Mouse (Mus musculus): ENCODE results near the gene Rec114. TPM values are rescaled to one million over a fixed set of nuclear protein-coding genes. Genes with fewer than 3 reads are reported as not detected.

Gene Rec114
- total and polyA plus RNA-seq, 3 experiments = 111 to 135 TPM; not detected in 1

DNA sequence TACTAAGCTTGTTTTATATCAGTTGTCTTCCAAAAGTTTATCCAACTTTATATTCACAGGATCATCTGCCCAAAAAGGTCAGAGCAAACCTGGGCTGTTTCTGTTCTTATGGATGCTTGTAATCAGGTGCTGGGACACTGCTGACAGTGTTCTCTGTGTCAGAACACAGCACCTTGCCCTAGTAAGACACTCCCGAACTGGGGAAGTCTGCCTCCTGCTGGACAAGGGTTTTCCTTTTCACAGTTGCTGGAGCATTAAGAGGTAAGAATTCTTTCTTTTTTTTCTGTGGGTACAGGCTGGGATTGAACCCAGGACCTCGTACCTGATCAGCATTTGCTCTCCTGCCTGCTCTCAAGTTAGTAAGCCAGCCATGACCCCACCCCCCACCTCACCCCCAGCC, 87.4 kb downstream of the Rec114 start:
- DNase-seq (ENCODE audit: low read depth, low spot score) = peak; percentile 57
- H3K27ac ChIP-seq (ENCODE audit: control insufficient read depth, low read depth, low read length) = no peak overlapping the region
- no peak overlapping the region for H3K9ac ChIP-seq (ENCODE audit: control insufficient read depth, low read depth, low read length, poor library complexity, severe bottlenecking)
- peaks cover 22 to 41% of the 10 kb centered on the region in 2 experiments for H3K36me3 ChIP-seq (ENCODE audit: control insufficient read depth in 1 of 2, insufficient read depth in 2 of 2, low read length in 2 of 2)
- H3K79me2 ChIP-seq (ENCODE audit: control insufficient read depth, insufficient read depth, low read length, poor library complexity) = no peaks in the 10 kb centered on the region
- H3K9me3 ChIP-seq (replicated peaks; ENCODE audit: insufficient read depth, low read length) = no peaks in the 10 kb centered on the region
- peaks cover 29 to 42% of the 10 kb centered on the region in 2 experiments for H3K4me1 ChIP-seq (ENCODE audit: control insufficient read depth in 1 of 2, insufficient read depth in 2 of 2, low read length in 2 of 2)
- H3K4me3 ChIP-seq (ENCODE audit: control insufficient read depth in 1 of 2, insufficient read depth in 1 of 2, low read depth in 2 of 2, low read length in 2 of 2) = no peak overlapping the region
- TF ChIP-seq MXI1 (IDR thresholded peaks at IDR 0.05; ENCODE audit: low read depth, low read length) (no peak), EP300 (IDR thresholded peaks at IDR 0.05; ENCODE audit: low read depth in 1 of 2, low read length in 2 of 2) (0 out of 4 replicates have a peak, but pooled peaks of 1 of the 2 experiments have one; percentile 13), RAD21 (IDR thresholded peaks at IDR 0.05; ENCODE audit: low read depth, low read length) (peak; percentile 19), SMC3 (IDR thresholded peaks at IDR 0.05; ENCODE audit: low read depth, low read length) (peak; percentile 56), CTCF (IDR thresholded peaks at IDR 0.05 in 2 of 3, conservative IDR thresholded peaks at IDR 0.05 in 1 of 3; ENCODE audit: control insufficient read depth in 1 of 3, insufficient read depth in 1 of 3, low read depth in 2 of 3, low read length in 3 of 3, poor library complexity in 1 of 3, severe bottlenecking in 1 of 3) (peak; percentile 48 to 59 (median 56))
- H3K27me3 ChIP-seq (ENCODE audit: control insufficient read depth in 1 of 2, insufficient read depth in 2 of 2, low read length in 2 of 2) = no peaks in the 10 kb centered on the region

DNA sequence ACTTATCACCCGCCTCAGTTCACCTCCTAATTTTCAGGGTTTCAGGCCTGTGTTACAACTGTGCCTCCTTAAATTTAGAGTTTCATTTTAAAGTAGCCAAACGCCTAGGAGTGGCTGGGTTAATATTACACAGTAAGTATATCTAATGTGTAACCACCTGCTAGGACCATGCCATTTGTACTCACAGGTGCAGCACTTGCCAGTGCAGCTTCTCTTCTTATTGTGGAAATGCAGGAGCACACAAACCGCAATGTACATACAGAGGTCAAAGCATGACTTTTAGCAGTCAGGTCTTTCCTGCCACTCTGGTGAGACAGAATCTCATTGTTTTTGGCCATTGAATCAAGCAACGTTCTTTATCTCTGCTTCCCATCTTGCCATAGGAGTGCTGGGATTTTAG, 89.3 kb downstream of the Rec114 start:
- Histone ChIP-seq H3K9me3 (replicated peaks; ENCODE audit: insufficient read depth, low read length) (no peaks in the 10 kb centered on the region), H3K27me3 (ENCODE audit: control insufficient read depth in 1 of 2, insufficient read depth in 2 of 2, low read length in 2 of 2) (no peaks in the 10 kb centered on the region), H3K36me3 (ENCODE audit: control insufficient read depth in 1 of 2, insufficient read depth in 2 of 2, low read length in 2 of 2) (peaks cover 31 to 34% of the 10 kb centered on the region in 2 experiments), H3K4me3 (ENCODE audit: control insufficient read depth in 1 of 2, insufficient read depth in 1 of 2, low read depth in 2 of 2, low read length in 2 of 2) (no peak overlapping the region), H3K4me1 (ENCODE audit: control insufficient read depth in 1 of 2, insufficient read depth in 2 of 2, low read length in 2 of 2) (peaks cover 22 to 34% of the 10 kb centered on the region in 2 experiments), H3K27ac (ENCODE audit: control insufficient read depth, low read depth, low read length) (no peak overlapping the region), H3K79me2 (ENCODE audit: control insufficient read depth, insufficient read depth, low read length, poor library complexity) (no peaks in the 10 kb centered on the region), H3K9ac (ENCODE audit: control insufficient read depth, low read depth, low read length, poor library complexity, severe bottlenecking) (no peak overlapping the region)
- TF ChIP-seq UBTF (IDR thresholded peaks at IDR 0.05; ENCODE audit: borderline replicate concordance, insufficient read depth, low read depth, low read length) (no peak), TCF12 (IDR thresholded peaks at IDR 0.05; ENCODE audit: low read depth, low read length) (no peak), E2F4 (IDR thresholded peaks at IDR 0.05; ENCODE audit: borderline replicate concordance, low read depth, low read length) (no peak), NELFE (IDR thresholded peaks at IDR 0.05; ENCODE audit: low read depth, low read length) (no peak), EP300 (IDR thresholded peaks at IDR 0.05; ENCODE audit: low read depth in 1 of 2, low read length in 2 of 2) (no peak), BHLHE40 (IDR thresholded peaks at IDR 0.05; ENCODE audit: borderline replicate concordance, low read depth, low read length) (no peak), TBP (IDR thresholded peaks at IDR 0.05; ENCODE audit: low read depth, low read length) (no peak), TAL1 (IDR thresholded peaks at IDR 0.05; ENCODE audit: low read length) (no peak), RAD21 (IDR thresholded peaks at IDR 0.05; ENCODE audit: low read depth, low read length) (no peak), CHD1 (IDR thresholded peaks at IDR 0.05; ENCODE audit: low read depth, low read length) (no peak), MYC (IDR thresholded peaks at IDR 0.05; ENCODE audit: low read depth, low read length) (no peak), RCOR1 (IDR thresholded peaks at IDR 0.05; ENCODE audit: low read depth, low read length) (no peak)
- DNase-seq (ENCODE audit: low read depth, low spot score) = no peak

Data from MEL (cell line).